Mouse (Mus musculus): ENCODE results near the gene Mt4.

DNA sequence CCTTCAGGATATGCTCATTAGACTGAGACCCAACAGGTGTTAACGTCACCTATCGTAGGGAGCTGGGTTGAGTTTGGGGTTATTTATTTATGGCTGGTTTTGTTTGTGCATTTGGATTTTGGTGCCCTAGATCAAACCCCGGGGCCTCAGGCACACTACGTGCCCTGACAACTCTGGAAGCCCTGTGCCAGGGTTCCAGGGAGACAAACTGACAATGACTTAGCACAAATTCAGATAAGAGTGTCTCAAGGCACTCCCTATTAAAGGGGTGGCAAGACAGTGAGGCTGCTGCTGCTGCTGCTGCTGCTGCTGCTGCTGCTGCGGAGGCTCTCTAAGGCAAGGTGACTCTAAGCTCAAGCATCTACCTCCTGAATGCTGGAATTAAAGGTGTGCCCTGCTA, 32.5 kb downstream of the Mt4 start:
- TF ChIP-seq CTCF (IDR thresholded peaks at IDR 0.05; ENCODE audit: low read depth, low read length) (no peak), POLR2A (IDR thresholded peaks at IDR 0.05; ENCODE audit: extremely low read depth, insufficient read depth, low read length) (no peak)

Data from liver, adult 2 months (tissue).